Mouse (Mus musculus) heart, adult 2 months (tissue): ENCODE results near the gene Akt3. TPM values are rescaled to one million over a fixed set of nuclear protein-coding genes. Genes with fewer than 3 reads are reported as not detected.
A peak's percentile ranks its signal among the peaks of the same experiment; 100 is the strongest.

Experiments
- DNase-seq, 2 experiments: peaks; one replicate each; pipeline ENCODE4 v3.0.0; 2021
- H3K27ac ChIP-seq: fragments of 200-600 bp; 2 replicates; pipeline ENCODE4 v1.8.1; 2022
- H3K27me3 ChIP-seq: fragments of 200-500 bp; 2 replicates; pipeline ENCODE4 v1.6.1; 2012; ENCODE audit warnings: mild to moderate bottlenecking, low read length, inconsistent platforms, mixed read lengths; ENCODE audit not compliant: control insufficient read depth, insufficient read depth
- H3K36me3 ChIP-seq: fragments of 200-500 bp; 2 replicates; pipeline ENCODE4 v1.6.1; 2012; ENCODE audit warnings: low read length, inconsistent platforms; ENCODE audit not compliant: control insufficient read depth, insufficient read depth
- H3K4me1 ChIP-seq: fragments of 200-500 bp; 2 replicates; pipeline ENCODE4 v1.6.1; 2011; ENCODE audit warnings: low read length; ENCODE audit not compliant: control insufficient read depth, insufficient read depth
- H3K4me3 ChIP-seq: fragments of 200-600 bp; 2 replicates; pipeline ENCODE4 v1.8.1; 2022
- H3K79me2 ChIP-seq: fragments of 200-500 bp; replicated peaks from 2 replicates; pipeline ENCODE4 v1.6.1; 2012; ENCODE audit warnings: mild to moderate bottlenecking, inconsistent platforms, low read length, moderate library complexity, mixed read lengths; ENCODE audit not compliant: control insufficient read depth, insufficient read depth
- H3K9ac ChIP-seq: fragments of 200-500 bp; 2 replicates; pipeline ENCODE4 v1.6.1; 2012; ENCODE audit warnings: low read depth, mild to moderate bottlenecking, control low read depth, inconsistent platforms, low read length, mixed read lengths
- CTCF ChIP-seq: fragments of 200-600 bp; IDR thresholded peaks from 2 replicates; pipeline ENCODE4 v1.8.1; 2022; ENCODE audit warnings: antibody characterized with exemption, mild to moderate bottlenecking, moderate library complexity
- EP300 ChIP-seq: fragments of 200-500 bp; IDR thresholded peaks from 2 replicates; pipeline ENCODE4 v1.6.1; 2011; ENCODE audit warnings: low read depth, low read length, control low read depth; ENCODE audit not compliant: insufficient read depth
- POLR2A ChIP-seq: fragments of 200-500 bp; IDR thresholded peaks from 2 replicates; pipeline ENCODE4 v1.6.1; 2011; ENCODE audit warnings: mild to moderate bottlenecking, low read depth, low read length, control low read depth; ENCODE audit not compliant: insufficient read depth
- WGBS: fragments of 180-500 bp; shearing (Covaris S2); methylation state at CpG from one replicate; pipeline ENCODE4 v1.1.7; 2018; 5-methylcytosine and 5-hydroxymethylcytosine counted together
- intact Hi-C: fragments of 180-260 bp; cut with DNase I; formaldehyde crosslinking; loops from one replicate; pipeline ENCODE4 v1.15.1; 2025
- polyA plus RNA-seq: library from polyadenylated mRNA; depleted of rRNA; stranded (reverse); fragments of >200 nt; gene quantifications from 2 replicates; pipeline ENCODE4 v1.2.3, GENCODE M21; 2012
- total RNA-seq, 2 experiments: library from RNA; stranded (reverse); gene quantifications; 2 replicates each; pipeline ENCODE4 v1.2.3; 2021

The Akt3 gene
- total and polyA plus RNA-seq, 3 experiments, result 4.8 to 20.2 (median 20.0) TPM

- intact Hi-C loops, result no loop called here
These were observed 59.0 kb downstream of the Akt3 start for GRCm38 (mm10) chr1:177198978-177199377.

GRCm38 (mm10) chr1:177195224-177195623 is 62.8 kb downstream of the Akt3 start:
- TF ChIP-seq EP300 (no peak), CTCF (peak; percentile 67)

More at GRCm38 (mm10) chr1:177198978-177199377, 59.0 kb downstream of the Akt3 start:
- Histone ChIP-seq H3K9ac (no peak overlapping the region), H3K4me1 (no peaks in the 10 kb centered on the region; the same call in 1 of the 2 replicates), H3K4me3 (no peak overlapping the region), H3K27ac (no peak overlapping the region), H3K36me3 (no peaks in the 10 kb centered on the region), H3K79me2 (no peaks in the 10 kb centered on the region), H3K27me3 (no peaks in the 10 kb centered on the region)
- WGBS, result 67% methylated on average over 1 of the region's 1 CpGs
- TF ChIP-seq CTCF, result no peak
- TF ChIP-seq EP300, result no peak
- TF ChIP-seq POLR2A, result no peak
- DNase-seq, result no peak

GRCm38 (mm10) chr1:177194324-177194723 is 63.7 kb downstream of the Akt3 start:
- no peak for TF ChIP-seq EP300
- TF ChIP-seq POLR2A, result no peak
- TF ChIP-seq CTCF, result no peak
- Histone ChIP-seq H3K27ac (no peak overlapping the region), H3K4me1 (no peaks in the 10 kb centered on the region), H3K79me2 (no peaks in the 10 kb centered on the region), H3K36me3 (no peaks in the 10 kb centered on the region), H3K27me3 (no peaks in the 10 kb centered on the region), H3K4me3 (no peak overlapping the region), H3K9ac (no peak overlapping the region)
- intact Hi-C loops, result loop anchor here (5.0 kb wide), 1 partner anchor 508 kb away; no protein-coding TSS in a partner anchor
- no peak for DNase-seq
- WGBS, result 38% methylated on average over 1 of the region's 1 CpGs

More at GRCm38 (mm10) chr1:177195224-177195623, 62.8 kb downstream of the Akt3 start:
- no peak overlapping the region for H3K27ac ChIP-seq
- no peaks in the 10 kb centered on the region for H3K36me3 ChIP-seq
- no peak for DNase-seq
- no peak overlapping the region for H3K9ac ChIP-seq
- no peaks in the 10 kb centered on the region for H3K27me3 ChIP-seq
- H3K4me1 ChIP-seq, result no peaks in the 10 kb centered on the region; the same call in 1 of the 2 replicates
- intact Hi-C loops, result no loop called here
- no peaks in the 10 kb centered on the region for H3K79me2 ChIP-seq
- H3K4me3 ChIP-seq, result no peak overlapping the region

- Histone ChIP-seq H3K27me3 (no peaks in the 10 kb centered on the region), H3K4me3 (no peak overlapping the region), H3K9ac (no peak overlapping the region), H3K4me1 (no peaks in the 10 kb centered on the region; the same call in 1 of the 2 replicates), H3K79me2 (no peaks in the 10 kb centered on the region), H3K36me3 (no peaks in the 10 kb centered on the region), H3K27ac (no peak overlapping the region)
- DNase-seq, result no peak
- intact Hi-C loops, result loop anchor here (5.0 kb wide), 1 partner anchor 511 kb away; no protein-coding TSS in a partner anchor
- 86% methylated on average over 3 of the region's 3 CpGs for WGBS
- TF ChIP-seq EP300, result no peak
- no peak for TF ChIP-seq CTCF
- TF ChIP-seq POLR2A, result no peak
These were observed 66.4 kb downstream of the Akt3 start for GRCm38 (mm10) chr1:177191623-177192022.

GRCm38 (mm10) chr1:177190358-177190757 is 67.6 kb downstream of the Akt3 start:
- H3K9ac ChIP-seq, result no peak overlapping the region
- no peak for DNase-seq
- no peaks in the 10 kb centered on the region; the same call in 1 of the 2 replicates for H3K4me1 ChIP-seq
- intact Hi-C loops, result loop anchor here (5.0 kb wide), 1 partner anchor 512 kb away; no protein-coding TSS in a partner anchor
- no peak for TF ChIP-seq CTCF
- no peak for TF ChIP-seq EP300
- no peak for TF ChIP-seq POLR2A
- H3K27ac ChIP-seq, result no peak overlapping the region
- H3K27me3 ChIP-seq, result no peaks in the 10 kb centered on the region
- H3K4me3 ChIP-seq, result no peak overlapping the region
- WGBS, result 95% methylated on average over 1 of the region's 1 CpGs
- H3K79me2 ChIP-seq, result no peaks in the 10 kb centered on the region
- no peaks in the 10 kb centered on the region for H3K36me3 ChIP-seq

- Histone ChIP-seq H3K4me1 (no peaks in the 10 kb centered on the region; the same call in 1 of the 2 replicates), H3K79me2 (no peaks in the 10 kb centered on the region), H3K4me3 (no peak overlapping the region), H3K27ac (no peak overlapping the region), H3K27me3 (no peaks in the 10 kb centered on the region), H3K9ac (no peak overlapping the region), H3K36me3 (no peaks in the 10 kb centered on the region)
- WGBS, result 10% methylated on average over 3 of the region's 3 CpGs
- no peak for DNase-seq
- intact Hi-C loops, result loop anchor here (1.0 to 5.0 kb wide), 2 partner anchors 311 to 499 kb away; no protein-coding TSS in a partner anchor
- peak; percentile 88 for TF ChIP-seq CTCF
- TF ChIP-seq EP300, result no peak
- no peak for TF ChIP-seq POLR2A
These were observed 69.3 kb downstream of the Akt3 start for GRCm38 (mm10) chr1:177188708-177189107.
